Mouse (Mus musculus) G1E (cell line): ENCODE data around the gene Sycp2. TPM values are rescaled to one million over a fixed set of nuclear protein-coding genes. Genes with fewer than 3 reads are reported as not detected.

Source experiments
- ATAC-seq: 2 replicates; pipeline ENCODE4 v1.8.0; 2016; ENCODE audit warnings: mild to moderate bottlenecking; ENCODE audit not compliant: insufficient number of reproducible peaks, poor library complexity, low FRiP score, severe bottlenecking; ENCODE audit errors: extremely low read depth
- DNase-seq: peaks from one replicate; pipeline ENCODE4 v3.0.0; 2012; ENCODE audit warnings: low spot score
- H3K27me3 ChIP-seq: 2 replicates; pipeline ENCODE4 v1.6.1; 2012; ENCODE audit warnings: mild to moderate bottlenecking, low read length, inconsistent platforms; ENCODE audit not compliant: insufficient read depth
- H3K36me3 ChIP-seq: replicated peaks from 2 replicates; pipeline ENCODE3; 2012; ENCODE audit warnings: mild to moderate bottlenecking, inconsistent platforms
- H3K4me1 ChIP-seq: 2 replicates; pipeline ENCODE4 v1.6.1; 2012; ENCODE audit warnings: low read depth, low read length, inconsistent platforms, mixed read lengths; ENCODE audit not compliant: insufficient read depth
- H3K4me3 ChIP-seq: 2 replicates; pipeline ENCODE4 v1.5.1; 2012; ENCODE audit warnings: low read depth, mild to moderate bottlenecking, inconsistent platforms, low read length, moderate library complexity, mixed read lengths
- H3K9me3 ChIP-seq: replicated peaks from 2 replicates; pipeline ENCODE4 v1.6.1; 2012; ENCODE audit warnings: inconsistent platforms
- CTCF ChIP-seq: IDR thresholded peaks from 2 replicates; pipeline ENCODE4 v1.5.1; 2012; ENCODE audit warnings: low read depth, low read length, inconsistent platforms, mixed read lengths
- GATA1 ChIP-seq: IDR thresholded peaks from 2 replicates; pipeline ENCODE4 v1.6.1; 2012; ENCODE audit warnings: borderline replicate concordance, low read length, inconsistent platforms, mixed read lengths
- GATA2 ChIP-seq: IDR thresholded peaks from 2 replicates; pipeline ENCODE4 v1.6.1; 2012; ENCODE audit warnings: low read depth, low read length, inconsistent platforms, borderline replicate concordance
- POLR2AphosphoS5 ChIP-seq: IDR thresholded peaks from 2 replicates; pipeline ENCODE4 v1.6.1; 2012; ENCODE audit warnings: low read depth, low read length, inconsistent platforms; ENCODE audit not compliant: insufficient replicate concordance
- TAL1 ChIP-seq: conservative IDR thresholded peaks from 2 replicates; pipeline ENCODE4 v1.6.1; 2012; ENCODE audit warnings: low read depth, low read length, inconsistent platforms, mixed read lengths
- polyA plus RNA-seq: library from polyadenylated mRNA; stranded (reverse); fragments of >175 nt; gene quantifications from 2 replicates; pipeline ENCODE4 v1.2.3, GENCODE M21; 2012
- total RNA-seq, 2 experiments: library from RNA; stranded (forward) in 1 of 2; stranded (reverse) in 1 of 2; fragments of 200-1000 nt in 1 of 2; fragments of >200 nt in 1 of 2; fragmentation: Nextera tagmentation in 1 of 2; gene quantifications; 2 replicates each; pipeline ENCODE4 v1.2.3; 2014 to 2017

Gene Sycp2
- total and polyA plus RNA-seq, 3 experiments: not detected

DNA sequence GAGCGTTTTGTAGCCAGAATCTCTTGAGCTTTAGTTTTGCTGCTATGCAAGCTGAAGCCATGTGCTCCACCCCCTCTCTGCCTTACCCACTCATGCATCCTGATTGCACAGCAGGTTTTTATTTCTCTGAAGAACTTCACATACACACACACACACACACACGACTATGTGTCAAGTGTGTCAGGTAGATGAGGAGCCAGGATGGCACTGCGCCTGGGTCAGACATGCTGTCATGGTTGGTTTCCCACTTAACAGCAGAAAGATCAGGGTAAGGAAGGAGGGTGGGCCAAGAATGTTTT lies 7.6 kb upstream of the Sycp2 start:
- Histone ChIP-seq H3K4me3 (no peak overlapping the region), H3K27me3 (no peaks in the 10 kb centered on the region; the same call in 1 of the 2 replicates), H3K9me3 (peaks cover 81% of the 10 kb centered on the region), H3K4me1 (no peaks in the 10 kb centered on the region), H3K36me3 (no peaks in the 10 kb centered on the region)
- no peak for DNase-seq
- TF ChIP-seq TAL1 (no peak), GATA1 (no peak), GATA2 (no peak), POLR2AphosphoS5 (no peak), CTCF (no peak)
- no peak for ATAC-seq

DNA sequence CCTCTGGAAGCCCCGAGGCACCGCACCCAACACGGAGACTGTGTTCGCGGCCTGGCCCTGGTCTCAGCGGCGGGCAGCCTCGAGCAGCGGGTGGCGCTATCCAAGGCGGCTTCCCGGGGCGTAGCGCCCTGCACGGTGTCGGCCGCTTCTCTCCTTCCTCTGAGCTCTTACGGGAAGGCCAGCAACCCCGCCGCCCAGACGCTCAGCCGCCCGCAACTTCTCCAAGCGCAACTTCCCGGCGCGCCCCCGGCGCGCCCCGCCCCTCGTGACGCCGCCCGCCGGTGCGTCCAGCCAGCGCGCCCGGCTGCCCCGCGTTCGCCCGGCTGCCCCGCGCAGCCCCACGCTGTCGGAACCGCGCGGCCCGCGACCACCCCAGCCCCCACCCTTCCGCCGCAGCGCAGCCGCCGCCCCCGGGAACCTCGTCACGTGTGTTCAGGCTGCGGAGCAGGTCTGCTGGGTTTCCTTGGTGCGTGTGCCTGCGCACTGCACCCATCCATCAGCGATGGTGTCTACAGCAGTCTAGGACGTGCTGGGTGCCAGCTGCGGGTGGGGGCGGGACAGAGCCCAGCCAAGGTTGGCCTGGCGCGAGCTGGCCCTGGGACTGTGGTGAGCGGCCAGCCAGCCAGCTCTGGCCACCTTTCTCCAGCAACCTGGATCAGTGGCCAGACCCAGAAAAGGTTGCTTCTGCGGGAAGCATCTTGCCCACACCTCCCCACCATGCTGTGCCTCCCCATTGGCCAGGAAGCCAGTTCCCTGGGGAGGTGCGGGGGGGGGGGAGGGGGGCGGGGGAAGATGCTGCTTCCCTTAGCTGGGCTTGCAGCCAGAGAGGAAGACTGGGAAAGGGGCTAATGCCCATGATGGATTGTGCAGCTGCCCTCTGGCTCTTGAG lies 7.0 kb upstream of the Sycp2 start, which contains the start of the genes Ppp1r3d and Fam217b:
Ppp1r3d (minus strand) TSS at position 212 of the 889 bp plus-strand sequence.
Fam217b (plus strand) TSS at position 264 of the 889 bp plus-strand sequence.
- TF ChIP-seq CTCF (no peak), POLR2AphosphoS5 (no peak), GATA1 (no peak), GATA2 (no peak), TAL1 (no peak)
- DNase-seq: no peak
- H3K4me1 ChIP-seq: no peaks in the 10 kb centered on the region
- H3K4me3 ChIP-seq: peak within 1 kb of the TSS; percentile 39; the same call in 1 of the 2 replicates
- H3K36me3 ChIP-seq: no peaks in the 10 kb centered on the region
- H3K27me3 ChIP-seq: no peaks in the 10 kb centered on the region; the same call in 1 of the 2 replicates
- no peak for ATAC-seq
- peaks cover 82% of the 10 kb centered on the region for H3K9me3 ChIP-seq

DNA sequence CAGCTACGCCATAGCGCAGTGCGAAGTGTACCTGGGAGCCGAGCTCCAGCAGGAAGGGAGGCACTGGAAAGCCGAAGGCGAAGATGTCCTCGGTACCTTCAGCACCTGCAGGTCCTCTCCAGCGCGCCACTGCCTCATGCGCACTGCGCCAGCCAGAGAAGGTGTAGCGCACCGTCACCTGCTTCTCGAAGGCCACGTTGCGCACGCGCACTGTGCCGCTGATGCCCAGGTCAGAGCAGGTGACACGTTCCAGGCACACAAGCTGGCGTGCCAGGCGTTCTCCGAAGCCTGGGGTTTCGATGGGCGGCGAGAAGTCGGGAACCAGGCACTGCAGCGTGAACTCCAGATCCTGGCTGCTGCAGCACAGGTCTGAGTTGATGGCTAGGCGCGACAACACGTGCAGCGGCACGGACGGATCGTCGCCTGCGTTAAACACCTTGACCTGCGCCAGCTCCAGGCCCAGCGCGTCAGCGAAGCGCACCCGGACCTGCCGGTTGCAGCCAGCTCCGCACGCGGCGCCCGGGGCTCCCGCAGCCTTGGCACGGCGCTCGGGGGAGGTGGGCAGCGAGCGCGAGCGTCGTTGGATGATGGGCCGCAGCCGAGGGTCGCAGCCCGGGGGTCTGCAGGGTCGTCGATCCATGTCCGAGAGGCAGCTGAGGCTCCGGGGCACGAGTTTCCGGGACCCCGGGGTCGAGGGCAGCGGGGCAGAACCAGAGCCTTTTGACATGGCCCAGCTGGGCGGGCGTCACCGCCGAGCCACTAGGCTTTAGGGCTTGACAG lies 6.2 kb upstream of the Sycp2 start:
- Histone ChIP-seq H3K9me3 (peaks cover 76% of the 10 kb centered on the region), H3K36me3 (no peaks in the 10 kb centered on the region), H3K4me1 (no peaks in the 10 kb centered on the region), H3K4me3 (peak overlapping the region; percentile 39; the same call in 1 of the 2 replicates), H3K27me3 (no peaks in the 10 kb centered on the region; the same call in 1 of the 2 replicates)
- DNase-seq: no peak
- no peak for TF ChIP-seq TAL1
- no peak for TF ChIP-seq CTCF
- TF ChIP-seq GATA2: no peak
- TF ChIP-seq POLR2AphosphoS5: no peak
- TF ChIP-seq GATA1: no peak
- ATAC-seq: no peak

DNA sequence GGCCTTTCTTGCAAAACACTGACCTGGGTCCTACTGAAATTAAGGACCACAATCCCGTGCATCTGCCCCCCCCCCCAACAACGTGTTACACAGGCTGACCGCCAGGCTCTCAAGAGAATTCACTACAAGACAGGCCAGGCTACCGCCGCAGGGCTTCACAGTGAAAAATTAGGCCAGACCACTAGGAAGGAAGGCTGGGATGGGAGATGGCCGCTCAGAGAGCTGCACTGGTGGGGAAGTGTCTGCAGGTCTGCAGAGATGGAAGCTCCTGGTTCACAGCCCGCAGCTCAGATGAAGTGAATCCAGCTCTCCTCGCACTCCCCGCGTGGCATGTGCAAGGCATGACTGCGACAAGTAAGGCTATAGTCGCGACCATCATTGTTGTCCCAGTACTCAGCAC lies 5.6 kb upstream of the Sycp2 start:
- no peaks in the 10 kb centered on the region for H3K36me3 ChIP-seq
- H3K9me3 ChIP-seq: peaks cover 76% of the 10 kb centered on the region
- H3K4me3 ChIP-seq: peak overlapping the region; percentile 39; the same call in 1 of the 2 replicates
- no peaks in the 10 kb centered on the region for H3K4me1 ChIP-seq
- no peak for ATAC-seq
- no peak for TF ChIP-seq GATA2
- no peak for DNase-seq
- no peaks in the 10 kb centered on the region; the same call in 1 of the 2 replicates for H3K27me3 ChIP-seq

DNA sequence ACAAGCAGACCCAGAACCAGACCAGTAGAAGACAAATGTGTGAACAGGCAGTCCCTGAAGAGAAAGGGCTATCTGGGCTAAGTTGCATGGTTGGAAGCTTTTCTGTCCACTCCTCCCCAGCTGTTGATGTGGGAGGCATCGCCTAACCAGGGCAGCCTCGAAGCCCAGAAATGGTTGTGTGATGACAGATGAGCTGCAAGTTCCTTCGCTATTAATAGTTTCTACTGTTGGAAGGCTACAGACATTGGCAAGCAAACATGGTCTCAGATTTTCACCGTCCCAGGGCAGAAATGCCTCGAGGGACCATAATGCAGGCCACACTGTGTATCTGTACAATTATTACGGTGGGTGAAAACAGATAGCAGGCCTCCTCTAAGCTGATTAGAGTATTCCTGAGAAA lies 5.1 kb upstream of the Sycp2 start:
- H3K4me1 ChIP-seq: no peaks in the 10 kb centered on the region
- H3K27me3 ChIP-seq: no peaks in the 10 kb centered on the region; the same call in 1 of the 2 replicates
- TF ChIP-seq TAL1: no peak
- TF ChIP-seq CTCF: no peak
- no peak for TF ChIP-seq GATA1
- no peak for TF ChIP-seq POLR2AphosphoS5
- TF ChIP-seq GATA2: no peak
- no peak for ATAC-seq
- H3K4me3 ChIP-seq: no peak overlapping the region
- H3K36me3 ChIP-seq: no peaks in the 10 kb centered on the region
- DNase-seq: no peak
- H3K9me3 ChIP-seq: peaks cover 76% of the 10 kb centered on the region

DNA sequence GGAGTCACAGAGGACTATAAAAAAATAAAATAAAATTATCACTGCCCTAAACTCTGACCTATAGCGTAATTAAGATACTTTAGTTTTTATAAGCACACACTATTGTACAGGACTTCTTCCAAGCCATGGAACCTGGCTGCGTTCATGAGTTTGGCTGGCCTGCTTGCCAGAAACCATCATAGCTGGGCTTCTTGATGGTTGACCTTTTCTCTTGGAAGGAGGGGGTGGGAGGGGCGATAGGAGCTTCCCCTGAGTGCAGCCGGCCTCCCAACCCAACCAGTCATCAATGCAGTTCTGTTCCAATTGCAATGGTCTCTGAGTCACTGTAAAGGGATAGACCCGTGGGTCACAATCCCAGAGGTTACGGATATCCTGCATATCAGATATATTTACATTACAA lies 2.8 kb upstream of the Sycp2 start:
- H3K36me3 ChIP-seq: no peaks in the 10 kb centered on the region
- ATAC-seq: no peak
- no peak overlapping the region for H3K4me3 ChIP-seq
- no peaks in the 10 kb centered on the region for H3K4me1 ChIP-seq
- peaks cover 68% of the 10 kb centered on the region for H3K9me3 ChIP-seq
- TF ChIP-seq GATA2 (no peak), CTCF (no peak), TAL1 (no peak), GATA1 (no peak)
- DNase-seq: no peak
- H3K27me3 ChIP-seq: no peaks in the 10 kb centered on the region; the same call in 1 of the 2 replicates
